Mouse (Mus musculus): Measurements from ENCODE around the gene Arid3a. TPM values are rescaled to one million over a fixed set of nuclear protein-coding genes. Genes with fewer than 3 reads are reported as not detected.

The Arid3a gene
- polyA plus RNA-seq, 1 experiment from 2014 or later: 8.3 TPM

- no peaks in the 10 kb centered on the region for H3K9me3 ChIP-seq (replicated peaks)
- H3K4me3 ChIP-seq: no peak overlapping the region
- ATAC-seq (ENCODE audit: insufficient number of reproducible peaks, low FRiP score): no peak
- peaks cover 8% of the 10 kb centered on the region for H3K4me1 ChIP-seq (replicated peaks)
- no peak overlapping the region for H3K27ac ChIP-seq (ENCODE audit: poor library complexity, severe bottlenecking)
- H3K9ac ChIP-seq: 0 out of 2 replicates have a peak overlapping the region, but pooled peaks have one; percentile 23
- H3K36me3 ChIP-seq: peaks cover 68% of the 10 kb centered on the region
- H3K27me3 ChIP-seq (replicated peaks): peaks cover 40% of the 10 kb centered on the region
- 88% methylated on average over 5 of the region's 5 CpGs for WGBS
- H3K4me2 ChIP-seq: no peak overlapping the region
Measured at GRCm38 (mm10) chr10:79966886-79967400, 40.1 kb downstream of the Arid3a start.

- peaks cover 53% of the 10 kb centered on the region for H3K27me3 ChIP-seq (replicated peaks)
- H3K9me3 ChIP-seq (replicated peaks): no peaks in the 10 kb centered on the region
- no peak overlapping the region for H3K27ac ChIP-seq (ENCODE audit: poor library complexity, severe bottlenecking)
- peaks cover 14% of the 10 kb centered on the region for H3K4me1 ChIP-seq (replicated peaks)
- no peak overlapping the region for H3K9ac ChIP-seq
- 76% methylated on average over 1 of the region's 1 CpGs for WGBS
- peaks cover 56% of the 10 kb centered on the region for H3K36me3 ChIP-seq
- ATAC-seq (ENCODE audit: insufficient number of reproducible peaks, low FRiP score): no peak
- no peak overlapping the region for H3K4me3 ChIP-seq
- no peak overlapping the region for H3K4me2 ChIP-seq
Measured at GRCm38 (mm10) chr10:79968181-79968580, 41.3 kb downstream of the Arid3a start.

DNA sequence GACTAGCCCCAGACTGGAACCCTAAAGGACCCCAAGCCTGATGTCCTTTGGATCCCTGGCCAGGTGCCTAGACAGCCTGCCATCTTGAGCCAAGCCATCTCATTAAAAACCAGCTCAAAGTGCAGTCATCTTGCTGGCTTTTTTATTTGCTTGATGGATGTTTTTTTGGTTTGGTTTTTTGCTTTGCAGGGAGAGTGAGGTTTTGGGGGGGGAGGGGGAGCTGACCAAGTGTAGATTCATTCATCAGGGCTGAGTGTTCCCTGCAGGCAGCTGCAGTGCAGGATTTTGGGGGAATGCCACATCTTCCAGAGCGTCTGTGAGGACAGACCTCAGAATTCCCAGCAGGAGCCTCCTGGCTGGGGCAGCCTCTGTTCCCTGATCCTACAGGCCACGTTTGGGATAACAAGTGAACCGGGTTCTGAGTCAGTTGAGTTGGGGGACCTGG, 42.3 kb downstream of the Arid3a start:
- peaks cover 61% of the 10 kb centered on the region for H3K27me3 ChIP-seq (replicated peaks)
- no peak overlapping the region for H3K27ac ChIP-seq (ENCODE audit: poor library complexity, severe bottlenecking)
- ATAC-seq (ENCODE audit: insufficient number of reproducible peaks, low FRiP score): no peak
- H3K4me2 ChIP-seq: no peak overlapping the region
- WGBS: 17% methylated on average over 3 of the region's 3 CpGs
- peaks cover 49% of the 10 kb centered on the region for H3K36me3 ChIP-seq
- peaks cover 14% of the 10 kb centered on the region for H3K4me1 ChIP-seq (replicated peaks)
- no peak overlapping the region for H3K4me3 ChIP-seq
- no peak overlapping the region for H3K9ac ChIP-seq
- no peaks in the 10 kb centered on the region for H3K9me3 ChIP-seq (replicated peaks)

DNA sequence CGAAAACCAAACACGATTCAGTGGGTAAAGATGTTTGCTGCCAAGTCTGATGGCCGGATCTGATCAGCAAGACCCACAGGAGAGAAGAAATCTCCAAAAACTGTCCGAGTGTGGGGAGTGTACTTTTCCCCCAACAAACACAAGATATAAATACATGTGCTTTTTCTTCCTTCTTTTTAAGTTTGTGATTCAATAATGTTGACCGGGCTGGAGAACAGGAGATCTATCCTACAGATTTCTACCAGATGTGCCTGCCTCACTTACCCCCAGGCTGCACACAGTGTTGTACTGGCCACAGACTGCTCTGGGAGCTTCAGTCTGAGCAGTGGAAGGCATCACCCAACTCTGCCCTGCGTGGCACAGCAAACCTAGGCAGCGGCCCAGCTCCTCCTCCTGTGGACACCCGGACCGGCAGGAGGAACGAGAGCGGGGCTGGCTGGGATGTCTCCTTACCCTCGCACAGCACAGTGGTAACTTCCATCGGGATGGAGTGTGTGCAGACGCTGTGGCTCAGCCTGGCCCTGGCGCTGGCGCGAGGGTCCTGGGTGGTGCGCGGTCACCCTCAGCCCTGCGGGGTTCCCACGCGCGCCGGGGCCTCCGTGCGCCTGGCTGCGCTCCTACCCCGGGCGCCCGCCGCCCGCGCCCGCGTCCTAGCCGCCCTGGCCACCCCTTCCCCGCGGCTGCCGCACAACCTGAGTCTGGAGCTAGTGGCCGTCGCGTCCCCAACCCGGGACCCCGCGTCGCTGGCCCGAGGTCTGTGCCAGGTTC, 43.8 kb downstream of the Arid3a start, which contains the start of gene Grin3b:
Gene Grin3b, plus strand, starts transcription at position 301 of the 768 bp plus-strand sequence.
- Histone ChIP-seq H3K27me3 (replicated peaks) (peaks cover 61% of the 10 kb centered on the region), H3K27ac (ENCODE audit: poor library complexity, severe bottlenecking) (no peak within 1 kb of the TSS), H3K4me2 (peak within 1 kb of the TSS; percentile 80), H3K36me3 (peaks cover 43% of the 10 kb centered on the region), H3K9ac (peak within 1 kb of the TSS; percentile 62), H3K9me3 (replicated peaks) (no peaks in the 10 kb centered on the region), H3K4me3 (peak within 1 kb of the TSS; percentile 47), H3K4me1 (replicated peaks) (peaks cover 14% of the 10 kb centered on the region)
- WGBS: 7% methylated on average over 47 of the region's 47 CpGs
- ATAC-seq (ENCODE audit: insufficient number of reproducible peaks, low FRiP score): no peak

GRCm38 (mm10) chr10:79971183-79971497, 44.3 kb downstream of the Arid3a start:
- Histone ChIP-seq H3K9me3 (replicated peaks) (no peaks in the 10 kb centered on the region), H3K36me3 (peaks cover 43% of the 10 kb centered on the region), H3K27me3 (replicated peaks) (peaks cover 61% of the 10 kb centered on the region), H3K4me1 (replicated peaks) (peaks cover 14% of the 10 kb centered on the region), H3K4me2 (peak overlapping the region; percentile 80), H3K4me3 (peak overlapping the region; percentile 47), H3K9ac (peak overlapping the region; percentile 62), H3K27ac (ENCODE audit: poor library complexity, severe bottlenecking) (no peak overlapping the region)
- ATAC-seq (ENCODE audit: insufficient number of reproducible peaks, low FRiP score): no peak
- WGBS: 5% methylated on average over 21 of the region's 21 CpGs

- Histone ChIP-seq H3K4me2 (no peak overlapping the region), H3K36me3 (peaks cover 43% of the 10 kb centered on the region), H3K4me3 (no peak overlapping the region), H3K4me1 (replicated peaks) (peaks cover 14% of the 10 kb centered on the region), H3K27ac (ENCODE audit: poor library complexity, severe bottlenecking) (no peak overlapping the region), H3K9me3 (replicated peaks) (0 out of 2 replicates have a peak, but pooled peaks cover 5% of the 10 kb centered on the region), H3K9ac (no peak overlapping the region), H3K27me3 (replicated peaks) (peaks cover 60% of the 10 kb centered on the region)
- 51% methylated on average over 14 of the region's 14 CpGs for WGBS
- 0 out of 2 replicates have a peak, but pooled peaks have one; percentile 2 for ATAC-seq (ENCODE audit: insufficient number of reproducible peaks, low FRiP score)
Measured at GRCm38 (mm10) chr10:79972831-79973230, 46.0 kb downstream of the Arid3a start.

DNA sequence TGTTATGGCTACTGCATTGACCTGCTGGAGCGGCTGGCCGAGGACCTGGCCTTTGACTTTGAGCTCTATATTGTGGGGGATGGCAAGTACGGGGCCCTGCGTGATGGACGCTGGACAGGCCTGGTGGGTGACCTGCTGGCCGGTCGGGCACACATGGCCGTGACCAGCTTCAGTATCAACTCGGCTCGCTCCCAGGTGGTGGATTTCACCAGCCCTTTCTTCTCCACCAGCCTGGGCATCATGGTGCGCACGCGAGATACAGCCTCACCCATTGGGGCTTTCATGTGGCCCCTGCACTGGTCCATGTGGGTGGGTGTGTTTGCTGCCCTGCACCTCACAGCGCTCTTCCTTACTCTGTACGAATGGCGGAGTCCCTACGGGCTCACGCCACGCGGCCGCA, 47.2 kb downstream of the Arid3a start:
- Histone ChIP-seq H3K4me2 (no peak overlapping the region), H3K9me3 (replicated peaks) (0 out of 2 replicates have a peak, but pooled peaks cover 5% of the 10 kb centered on the region), H3K4me1 (replicated peaks) (peaks cover 14% of the 10 kb centered on the region), H3K27me3 (replicated peaks) (peaks cover 47% of the 10 kb centered on the region), H3K36me3 (peaks cover 46% of the 10 kb centered on the region), H3K9ac (no peak overlapping the region), H3K27ac (ENCODE audit: poor library complexity, severe bottlenecking) (no peak overlapping the region), H3K4me3 (no peak overlapping the region)
- ATAC-seq (ENCODE audit: insufficient number of reproducible peaks, low FRiP score): no peak
- WGBS: 90% methylated on average over 21 of the region's 21 CpGs

- no peak overlapping the region for H3K4me2 ChIP-seq
- no peak overlapping the region for H3K27ac ChIP-seq (ENCODE audit: poor library complexity, severe bottlenecking)
- WGBS: 84% methylated on average over 8 of the region's 8 CpGs
- peaks cover 42% of the 10 kb centered on the region for H3K27me3 ChIP-seq (replicated peaks)
- 0 out of 2 replicates have a peak, but pooled peaks cover 5% of the 10 kb centered on the region for H3K9me3 ChIP-seq (replicated peaks)
- H3K4me1 ChIP-seq (replicated peaks): peaks cover 17% of the 10 kb centered on the region
- ATAC-seq (ENCODE audit: insufficient number of reproducible peaks, low FRiP score): no peak
- no peak overlapping the region for H3K4me3 ChIP-seq
- H3K36me3 ChIP-seq: peaks cover 52% of the 10 kb centered on the region
- H3K9ac ChIP-seq: no peak overlapping the region
Measured at GRCm38 (mm10) chr10:79974668-79975067, 47.8 kb downstream of the Arid3a start.

DNA sequence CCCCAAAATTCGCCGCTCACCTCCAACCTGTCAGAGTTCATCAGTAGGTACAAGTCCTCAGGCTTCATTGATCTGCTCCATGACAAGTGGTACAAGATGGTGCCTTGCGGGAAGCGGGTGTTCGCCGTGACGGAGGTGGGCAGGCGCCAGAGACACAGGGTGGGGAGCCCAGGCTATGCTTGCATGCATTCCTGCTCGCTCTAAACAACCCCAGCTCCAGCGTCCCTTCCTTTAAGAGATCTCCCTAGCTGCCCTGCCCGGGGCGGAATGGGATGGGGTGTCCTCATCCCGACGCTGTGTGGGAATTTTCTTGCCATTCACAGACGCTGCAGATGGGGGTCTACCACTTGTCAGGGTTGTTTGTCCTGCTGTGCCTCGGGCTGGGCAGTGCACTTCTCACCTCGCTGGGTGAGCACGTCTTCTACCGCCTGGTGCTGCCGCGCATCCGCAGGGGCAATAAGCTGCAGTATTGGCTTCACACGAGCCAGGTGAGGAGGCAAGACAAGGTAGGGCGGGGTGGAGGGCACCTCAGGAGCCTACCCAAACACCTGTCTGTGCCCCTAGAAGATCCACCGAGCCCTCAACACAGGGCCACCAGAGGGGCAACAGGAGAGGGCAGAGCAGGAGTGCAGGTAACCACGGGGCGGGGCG, 49.4 kb downstream of the Arid3a start:
- no peak for ATAC-seq (ENCODE audit: insufficient number of reproducible peaks, low FRiP score)
- 0 out of 2 replicates have a peak, but pooled peaks cover 5% of the 10 kb centered on the region for H3K9me3 ChIP-seq (replicated peaks)
- H3K27ac ChIP-seq (ENCODE audit: poor library complexity, severe bottlenecking): no peak overlapping the region
- H3K4me2 ChIP-seq: no peak overlapping the region
- H3K27me3 ChIP-seq (replicated peaks): peaks cover 28% of the 10 kb centered on the region
- no peak overlapping the region for H3K4me3 ChIP-seq
- WGBS: 85% methylated on average over 28 of the region's 28 CpGs
- peaks cover 25% of the 10 kb centered on the region for H3K4me1 ChIP-seq (replicated peaks)
- H3K9ac ChIP-seq: no peak overlapping the region
- H3K36me3 ChIP-seq: peaks cover 56% of the 10 kb centered on the region

DNA sequence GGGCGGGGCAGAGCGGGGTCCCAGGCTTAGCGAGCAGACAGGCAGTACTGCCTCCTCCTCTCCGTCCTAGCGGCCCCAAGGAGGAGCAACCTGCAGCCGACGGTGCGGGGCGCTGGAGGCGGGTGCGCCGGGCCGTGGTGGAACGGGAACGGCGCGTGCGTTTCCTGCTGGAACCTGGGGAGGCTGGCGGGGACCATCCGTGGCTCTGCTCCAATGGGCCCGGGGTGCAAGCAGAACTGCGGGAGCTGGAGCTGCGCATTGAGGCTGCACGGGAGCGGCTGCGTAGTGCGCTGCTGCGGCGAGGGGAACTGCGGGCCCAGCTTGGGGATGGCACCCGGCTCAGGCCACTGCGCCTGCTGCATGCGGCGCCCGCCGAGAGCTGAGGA, 49.9 kb downstream of the Arid3a start:
- ATAC-seq (ENCODE audit: insufficient number of reproducible peaks, low FRiP score): no peak
- Histone ChIP-seq H3K27me3 (replicated peaks) (peaks cover 23% of the 10 kb centered on the region), H3K36me3 (peaks cover 62% of the 10 kb centered on the region), H3K9me3 (replicated peaks) (0 out of 2 replicates have a peak, but pooled peaks cover 5% of the 10 kb centered on the region), H3K9ac (no peak overlapping the region), H3K27ac (ENCODE audit: poor library complexity, severe bottlenecking) (no peak overlapping the region), H3K4me2 (no peak overlapping the region), H3K4me3 (no peak overlapping the region), H3K4me1 (replicated peaks) (peaks cover 27% of the 10 kb centered on the region)
- WGBS: 79% methylated on average over 36 of the region's 36 CpGs

DNA sequence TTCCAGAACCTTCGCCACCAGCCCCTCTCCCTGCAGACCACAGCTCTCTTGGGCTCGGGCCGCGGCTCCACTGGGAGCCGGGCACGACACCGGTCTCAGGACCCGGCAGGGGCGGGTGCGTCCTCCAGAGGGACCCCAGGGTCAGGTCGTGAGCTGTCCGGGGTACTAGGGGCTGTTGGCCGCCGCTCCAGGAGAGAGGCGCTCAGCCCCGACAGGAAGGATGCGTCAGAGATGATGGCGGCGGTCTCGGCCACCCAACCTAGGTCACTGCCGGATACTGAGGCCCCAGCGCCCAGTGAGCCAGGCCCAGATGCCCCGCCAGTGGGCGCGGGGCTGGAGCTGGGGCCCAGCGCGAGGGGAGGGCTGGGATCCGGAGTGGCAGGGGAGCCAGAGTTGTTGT, 50.5 kb downstream of the Arid3a start:
- 79% methylated on average over 28 of the region's 28 CpGs for WGBS
- H3K4me1 ChIP-seq (replicated peaks): peaks cover 30% of the 10 kb centered on the region
- peaks cover 17% of the 10 kb centered on the region for H3K27me3 ChIP-seq (replicated peaks)
- H3K4me2 ChIP-seq: no peak overlapping the region
- H3K4me3 ChIP-seq: no peak overlapping the region
- no peak overlapping the region for H3K27ac ChIP-seq (ENCODE audit: poor library complexity, severe bottlenecking)
- H3K9ac ChIP-seq: no peak overlapping the region
- H3K9me3 ChIP-seq (replicated peaks): 0 out of 2 replicates have a peak, but pooled peaks cover 5% of the 10 kb centered on the region
- ATAC-seq (ENCODE audit: insufficient number of reproducible peaks, low FRiP score): no peak
- H3K36me3 ChIP-seq: peaks cover 62% of the 10 kb centered on the region
